Mouse (Mus musculus) large intestine, adult 2 months (tissue): ENCODE data around the gene Nfya. TPM values are rescaled to one million over a fixed set of nuclear protein-coding genes. Genes with fewer than 3 reads are reported as not detected.

ENCODE experiments used
- DNase-seq: peaks from one replicate; pipeline ENCODE4 v3.0.0-alpha.2; 2012; ENCODE audit warnings: low read depth, low spot score
- WGBS: fragments of 180-500 bp; shearing (Covaris S2); methylation state at CpG from one replicate; pipeline ENCODE4 v1.1.7; 2018; 5-methylcytosine and 5-hydroxymethylcytosine counted together
- polyA plus RNA-seq: library from polyadenylated mRNA; depleted of rRNA; stranded (reverse); fragments of >200 nt; gene quantifications from 2 replicates; pipeline ENCODE4 v1.2.3, GENCODE M21; 2012; rRNA removed

The Nfya gene
- polyA plus RNA-seq, result 33.4 and 61.7 TPM in 2 replicates

GRCm38 (mm10) chr17:48409380-48410298 is at the start of gene Nfya, which contains the start of gene Oard1:
Nfya (minus strand) TSS chr17:48409906.
Oard1 (plus strand) TSS chr17:48410014.
- peak; percentile 95 for DNase-seq
- WGBS, result under 1% methylated on average over 84 of the region's 84 CpGs

DNA sequence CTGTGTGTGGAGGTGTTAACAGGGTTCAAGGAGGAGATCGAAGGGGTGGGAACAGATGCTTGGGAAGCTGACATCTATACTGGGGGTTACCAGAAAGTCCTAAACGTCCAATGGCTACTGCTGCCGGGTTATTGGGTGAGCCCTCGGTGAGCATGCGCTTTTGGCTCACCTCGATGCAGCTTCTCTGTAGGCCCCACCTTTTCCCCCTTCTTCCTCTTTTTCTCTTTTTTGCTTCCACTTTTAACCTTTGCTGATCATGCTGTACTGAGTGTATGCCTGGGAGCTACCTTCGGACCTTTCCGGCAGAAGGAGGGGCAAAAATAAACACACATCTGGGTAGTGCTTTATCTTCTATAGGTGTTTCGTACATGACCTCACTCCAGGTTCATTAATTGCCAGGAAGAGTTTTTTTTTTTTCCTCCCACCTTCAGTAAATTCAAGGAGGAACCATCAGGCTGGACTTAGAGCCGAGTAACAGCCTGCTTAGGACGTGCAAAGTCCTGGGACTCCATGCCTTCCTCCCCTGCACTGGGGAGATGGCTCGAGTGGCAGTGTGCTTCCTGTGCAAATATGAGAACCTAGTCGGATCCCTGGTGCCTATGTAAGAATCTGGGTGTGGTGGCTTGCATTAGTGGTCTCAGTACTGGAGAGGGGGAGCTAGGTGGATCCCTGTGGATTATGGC is 48.4 kb upstream of the Nfya start:
- 23% methylated on average over 13 of the region's 13 CpGs for WGBS
- DNase-seq, result no peak

DNA sequence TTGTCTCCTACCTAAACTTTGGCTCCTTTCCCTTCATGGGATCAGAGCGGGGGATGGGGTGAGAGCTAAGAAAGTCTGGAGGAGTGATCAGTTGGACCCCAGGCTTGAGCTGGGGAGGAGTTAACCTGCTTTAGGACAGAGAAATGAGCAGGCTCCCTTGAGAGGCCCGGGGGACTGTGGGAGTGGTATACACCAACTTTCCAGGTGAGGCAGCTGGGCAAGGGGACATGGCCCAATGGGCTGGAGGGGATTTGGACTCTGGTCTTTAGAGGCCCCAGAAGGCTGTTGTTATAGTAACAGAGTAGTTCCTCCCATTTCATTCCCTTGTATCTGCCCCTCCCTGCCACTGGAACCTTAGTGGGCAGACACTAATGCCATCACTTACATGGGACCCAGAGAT is 46.2 kb upstream of the Nfya start:
- DNase-seq, result no peak
- 42% methylated on average over 2 of the region's 2 CpGs for WGBS

DNA sequence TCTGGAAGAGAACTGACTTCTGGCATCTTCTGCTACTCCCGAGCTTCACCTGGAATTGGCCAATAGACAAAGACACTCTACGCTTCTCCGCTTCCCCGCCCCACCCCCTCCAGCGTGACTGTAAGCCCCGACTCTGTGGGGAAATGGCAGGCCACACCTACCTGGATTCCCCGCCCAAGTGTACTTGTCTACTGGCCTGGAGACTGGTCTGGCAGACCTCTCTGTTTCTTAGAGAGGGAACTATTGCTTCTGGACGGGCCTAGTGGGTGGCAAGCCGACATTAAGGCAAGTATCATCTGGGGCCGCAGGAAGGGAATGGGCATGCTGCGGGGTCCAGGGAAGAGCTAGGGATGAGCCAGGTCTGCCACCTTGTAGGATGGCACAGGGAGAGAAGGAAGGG is 45.0 kb upstream of the Nfya start, which contains the start of gene Unc5cl:
TSS of gene Unc5cl (plus strand) at position 214 of the 400 bp plus-strand sequence.
- 24% methylated on average over 11 of the region's 11 CpGs for WGBS
- no peak for DNase-seq

DNA sequence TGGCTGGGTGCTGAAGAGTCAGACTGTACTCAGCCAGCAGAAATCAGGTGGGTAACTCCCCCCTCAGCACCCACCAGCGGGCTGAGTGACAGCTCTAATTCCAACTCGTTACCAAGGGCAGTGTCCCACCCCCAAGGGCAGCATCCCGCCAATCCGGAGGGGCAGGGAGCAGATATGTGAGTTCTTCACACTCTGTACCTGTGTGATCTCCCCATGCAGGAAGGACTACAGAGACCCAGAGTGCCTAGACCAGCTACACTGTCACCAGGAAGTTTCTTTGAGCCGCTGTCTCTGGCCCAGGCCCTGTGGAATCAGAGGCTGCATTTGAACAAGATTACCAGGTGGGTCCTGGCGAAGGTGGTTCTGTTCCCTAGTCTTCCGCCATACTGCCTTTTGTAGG is 44.5 kb upstream of the Nfya start:
- 27% methylated on average over 7 of the region's 7 CpGs for WGBS

GRCm38 (mm10) chr17:48453489-48453888 is 43.8 kb upstream of the Nfya start:
- WGBS, result 77% methylated on average over 7 of the region's 7 CpGs

More for the DNA sequence above, 44.5 kb upstream of the Nfya start:
- DNase-seq, result no peak

DNA sequence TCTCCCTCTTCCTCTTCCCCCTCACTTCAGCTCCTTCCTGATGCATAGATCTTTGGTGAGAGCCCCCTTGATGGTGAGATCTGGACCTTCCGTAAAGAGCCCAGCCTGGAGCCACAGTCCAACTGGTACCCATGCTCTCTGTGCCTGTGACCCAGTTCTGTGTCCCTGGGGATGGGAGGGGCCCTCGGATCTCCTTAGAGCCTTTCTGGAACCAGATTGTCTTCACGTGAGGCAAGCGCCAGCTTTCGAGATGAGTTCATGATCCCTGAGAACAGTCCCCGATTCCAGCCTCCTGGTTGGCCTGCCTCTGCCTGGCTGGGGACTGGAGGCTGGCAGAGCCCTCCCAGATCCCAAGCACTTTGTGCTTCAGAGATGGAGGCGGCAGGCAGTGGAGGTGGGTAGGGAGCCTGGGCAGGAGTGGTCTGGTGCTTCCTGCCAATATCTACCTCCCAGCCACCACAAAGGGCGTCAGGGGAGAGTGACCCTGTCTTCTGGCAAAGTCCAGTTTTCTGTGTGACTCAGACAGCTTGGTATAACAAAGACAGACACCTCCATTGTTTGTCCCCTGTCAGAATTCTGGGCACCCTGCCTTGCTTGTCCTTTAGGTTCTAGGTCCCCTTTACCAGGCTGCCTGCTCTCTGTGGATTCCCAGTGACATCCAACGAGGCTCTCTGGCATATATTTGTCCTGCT is 42.2 kb upstream of the Nfya start:
- DNase-seq, result no peak
- WGBS, result 36% methylated on average over 9 of the region's 9 CpGs

More at GRCm38 (mm10) chr17:48453489-48453888, 43.8 kb upstream of the Nfya start:
- no peak for DNase-seq

DNA sequence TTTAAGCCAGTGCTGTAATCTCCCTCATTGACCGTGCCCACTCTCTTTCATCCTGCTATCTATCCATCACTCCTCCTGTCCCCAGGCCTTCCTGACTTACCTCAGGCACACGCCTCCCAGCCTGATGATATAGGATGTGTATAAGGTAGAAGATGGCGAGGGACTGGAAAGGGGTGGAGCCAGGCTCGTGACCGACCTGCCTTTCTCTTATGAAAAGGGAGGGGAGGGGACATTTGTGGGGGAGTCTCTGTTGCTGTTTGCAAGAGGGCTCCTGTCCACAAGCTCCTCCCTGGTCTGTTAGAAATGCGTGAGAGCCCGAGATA is 41.6 kb upstream of the Nfya start, which contains the start of gene Tspo2:
TSS of gene Tspo2 (minus strand) at position 170 of the 323 bp plus-strand sequence.
- WGBS, result 55% methylated on average over 7 of the region's 7 CpGs
- no peak for DNase-seq

- no peak for DNase-seq
- 86% methylated on average over 13 of the region's 13 CpGs for WGBS
Observed at GRCm38 (mm10) chr17:48450666-48451352, 41.1 kb upstream of the Nfya start.

GRCm38 (mm10) chr17:48447675-48448074 is 38.0 kb upstream of the Nfya start:
- WGBS, result 69% methylated on average over 8 of the region's 8 CpGs
- no peak for DNase-seq

- no peak for DNase-seq
- WGBS, result 84% methylated on average over 16 of the region's 16 CpGs
Observed at GRCm38 (mm10) chr17:48443542-48444145, 33.9 kb upstream of the Nfya start.

- 61% methylated on average over 7 of the region's 7 CpGs for WGBS
- DNase-seq, result no peak
Observed at GRCm38 (mm10) chr17:48442745-48443457, 33.2 kb upstream of the Nfya start.

- WGBS, result 45% methylated on average over 7 of the region's 7 CpGs
- no peak for DNase-seq
Observed at GRCm38 (mm10) chr17:48437421-48437911, 27.8 kb upstream of the Nfya start.

DNA sequence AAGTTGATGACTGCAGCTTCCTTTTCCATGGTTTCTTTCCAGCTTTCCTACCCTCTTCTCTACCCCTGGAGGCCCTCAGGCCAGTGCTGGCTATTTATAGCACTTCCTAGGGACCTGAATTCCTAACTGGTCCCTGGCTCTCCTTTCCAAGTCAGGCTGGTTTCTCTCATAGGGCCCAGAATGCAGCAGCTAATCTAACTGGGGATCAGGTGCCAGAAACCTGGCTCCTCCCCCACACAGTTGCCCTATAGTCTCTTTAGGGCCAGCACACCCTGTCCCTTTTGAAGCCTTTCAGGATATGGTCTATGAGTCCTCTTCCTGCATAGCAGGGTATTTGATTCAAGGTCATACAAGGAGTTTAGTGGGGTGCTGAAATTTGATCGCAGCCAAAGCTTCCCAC is 26.8 kb upstream of the Nfya start:
- DNase-seq, result no peak
- WGBS, result 32% methylated on average over 1 of the region's 1 CpGs

GRCm38 (mm10) chr17:48434479-48434878 is 24.8 kb upstream of the Nfya start:
- WGBS, result 65% methylated on average over 5 of the region's 5 CpGs

DNA sequence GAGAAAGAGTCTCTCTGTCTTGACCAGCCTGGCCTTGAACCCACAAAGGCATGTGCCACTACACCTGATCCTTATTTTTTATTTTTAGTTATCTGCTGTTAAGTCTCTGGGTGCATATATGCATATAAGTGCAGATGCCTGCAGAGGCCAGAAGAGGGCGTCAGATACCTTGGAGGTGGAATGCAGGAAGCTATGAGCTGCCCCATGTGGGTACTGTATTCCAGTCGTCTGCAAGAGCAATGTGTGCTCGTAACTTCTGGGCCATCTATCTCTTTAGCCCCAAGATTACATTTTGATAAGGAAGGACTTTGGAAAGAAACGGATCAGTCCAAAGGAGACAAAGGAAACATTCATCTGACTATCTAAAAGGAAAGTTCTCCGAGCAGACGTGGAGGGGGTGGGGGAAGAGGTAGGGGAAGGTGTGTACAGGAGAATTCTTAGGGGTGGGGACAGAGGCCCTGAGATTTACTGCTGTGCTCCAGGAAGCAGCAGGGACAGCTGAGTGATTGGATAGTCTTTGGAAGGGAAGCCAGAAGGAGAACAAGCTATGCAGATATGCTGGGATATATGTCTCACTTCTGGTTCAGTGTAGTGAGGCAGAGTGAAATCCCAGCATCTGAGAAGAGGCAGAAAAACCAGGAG is 24.1 kb upstream of the Nfya start:
- no peak for DNase-seq
- WGBS, result 25% methylated on average over 6 of the region's 6 CpGs

More at GRCm38 (mm10) chr17:48434479-48434878, 24.8 kb upstream of the Nfya start:
- no peak for DNase-seq

DNA sequence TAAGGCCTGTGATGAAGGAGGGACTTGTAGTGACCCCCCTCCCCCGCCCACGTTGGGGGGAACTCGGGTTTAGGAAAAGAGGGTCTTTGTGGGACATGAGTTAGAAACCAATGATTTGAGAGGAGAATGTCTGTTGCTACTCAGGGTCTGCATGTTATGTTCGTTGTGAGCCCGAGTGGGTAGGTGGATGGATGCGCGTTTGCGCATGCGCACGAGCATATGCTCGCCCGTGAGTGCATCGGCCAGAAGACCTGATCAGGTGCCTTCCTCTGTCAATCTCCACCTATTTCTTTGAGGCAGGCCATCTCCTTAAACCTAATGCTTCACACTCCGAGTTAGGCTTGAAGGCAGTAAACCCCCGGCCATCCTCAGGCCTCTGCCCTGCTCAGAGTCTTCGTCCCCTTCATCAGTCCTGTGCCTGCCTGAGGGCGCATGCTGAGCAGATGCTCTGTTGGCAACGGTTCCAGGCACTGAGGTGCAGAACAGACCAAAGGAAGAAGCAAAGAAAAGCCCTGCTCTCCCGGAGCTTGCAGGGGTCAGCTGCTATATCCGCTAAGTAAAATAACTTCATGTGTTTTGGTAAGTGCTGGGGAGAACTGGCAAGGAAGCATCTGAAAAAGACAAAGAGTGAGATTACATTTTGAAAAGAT is 23.4 kb upstream of the Nfya start:
- DNase-seq, result no peak
- 67% methylated on average over 20 of the region's 20 CpGs for WGBS
